Mouse (Mus musculus) kidney, adult 18-20 months (tissue): ENCODE data around the gene Ampd3.

Source experiments
- DNase-seq: peaks from one replicate; pipeline ENCODE4 v3.0.0; 2021

Gene Ampd3

GRCm38 (mm10) chr7:110768001-110768400 is at the start of gene Ampd3:
Gene Ampd3, plus strand, starts transcription at chr7:110768206.
- DNase-seq = peak; percentile 70

GRCm38 (mm10) chr7:110718505-110718904 is 49.5 kb upstream of the Ampd3 start:
- DNase-seq = no peak

GRCm38 (mm10) chr7:110719857-110720256 is 48.1 kb upstream of the Ampd3 start:
- no peak for DNase-seq

DNA sequence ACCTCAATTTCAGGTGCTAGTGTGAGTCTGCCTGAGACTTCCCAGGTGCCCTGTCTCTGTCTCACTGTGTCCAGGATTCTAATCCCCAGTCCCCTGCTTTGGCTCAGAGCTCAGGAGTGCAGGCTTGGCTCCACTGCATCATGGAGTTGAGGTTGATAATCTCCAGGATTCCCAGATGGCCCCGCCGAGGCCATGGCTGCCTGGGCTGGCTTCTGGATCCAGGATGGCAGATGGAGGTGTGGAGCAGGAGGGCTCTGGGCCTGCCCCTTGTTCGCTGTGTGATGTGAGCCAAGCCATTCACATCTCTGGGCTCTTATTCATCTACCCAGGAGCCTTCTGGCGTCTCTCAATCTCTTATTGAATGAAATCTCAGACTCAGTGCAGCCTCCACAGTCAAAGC is 45.8 kb upstream of the Ampd3 start:
- DNase-seq = no peak

- peak; percentile 38 for DNase-seq
These were observed 41.0 kb upstream of the Ampd3 start for GRCm38 (mm10) chr7:110727049-110727448.

DNA sequence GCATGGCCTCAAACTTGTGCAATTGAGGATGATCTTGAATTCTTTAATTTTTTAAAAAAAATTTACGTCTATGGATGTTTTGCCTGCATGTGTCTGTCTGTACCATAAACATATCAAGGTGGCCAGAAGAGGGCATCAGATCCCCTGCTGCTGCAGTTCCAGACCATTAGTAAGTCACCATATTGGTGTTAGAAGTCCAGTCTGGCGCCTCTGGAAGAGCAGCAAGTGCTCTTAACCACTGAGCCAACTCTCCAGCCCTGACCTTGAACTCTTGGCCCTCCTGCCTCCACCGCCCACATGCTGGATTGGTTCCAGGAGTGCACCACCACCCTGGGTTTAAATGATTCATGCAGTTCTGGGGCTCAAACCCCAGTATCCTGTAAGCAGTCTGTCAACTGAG is 39.1 kb upstream of the Ampd3 start:
- DNase-seq = peak; percentile 44

GRCm38 (mm10) chr7:110729295-110729694 is 38.7 kb upstream of the Ampd3 start:
- DNase-seq = no peak

DNA sequence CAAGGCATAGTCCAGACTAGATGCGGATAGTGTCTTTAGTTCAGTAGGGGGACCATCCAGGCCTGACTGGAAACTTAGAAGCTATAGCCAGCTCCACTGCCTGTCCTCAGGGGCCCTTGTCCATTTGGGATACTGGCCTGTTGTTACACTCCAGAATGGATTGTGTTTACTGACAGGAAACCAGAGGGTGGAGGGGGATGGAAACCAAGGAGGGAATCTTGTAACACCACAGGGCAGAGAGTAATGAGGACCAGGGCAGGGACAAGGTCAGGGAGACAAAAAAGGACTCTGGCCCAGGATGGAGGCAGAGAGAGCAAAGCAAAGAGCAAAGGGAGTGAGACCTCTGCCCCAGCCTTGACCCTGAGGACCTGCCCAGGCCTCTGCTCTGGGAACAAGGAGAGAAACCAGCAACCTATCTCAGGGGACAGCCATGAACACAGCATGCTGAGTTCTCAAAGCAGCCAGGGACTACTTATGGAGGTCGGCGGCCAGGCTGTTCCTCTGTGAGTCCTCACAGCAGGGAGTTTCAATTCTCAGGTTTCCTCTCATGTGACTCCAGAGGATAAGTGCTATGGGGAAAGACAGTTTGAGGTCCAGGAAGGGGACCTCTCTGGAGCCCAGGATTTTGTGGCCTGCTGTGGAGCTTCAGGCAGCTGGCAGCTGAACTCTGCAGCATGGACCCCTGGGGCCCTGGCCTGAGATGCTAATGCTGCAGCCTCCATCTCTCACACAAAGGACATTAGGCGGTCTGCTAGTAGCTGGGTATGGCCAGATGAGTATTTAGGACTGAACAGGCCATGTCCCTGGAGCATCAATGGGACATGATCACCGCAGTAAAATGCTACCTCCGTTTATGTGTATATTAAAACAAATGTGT is 36.7 kb upstream of the Ampd3 start:
- no peak for DNase-seq

- no peak for DNase-seq
These were observed 35.9 kb upstream of the Ampd3 start for GRCm38 (mm10) chr7:110732001-110732632.

- no peak for DNase-seq
These were observed 31.1 kb upstream of the Ampd3 start for GRCm38 (mm10) chr7:110736914-110737313.

DNA sequence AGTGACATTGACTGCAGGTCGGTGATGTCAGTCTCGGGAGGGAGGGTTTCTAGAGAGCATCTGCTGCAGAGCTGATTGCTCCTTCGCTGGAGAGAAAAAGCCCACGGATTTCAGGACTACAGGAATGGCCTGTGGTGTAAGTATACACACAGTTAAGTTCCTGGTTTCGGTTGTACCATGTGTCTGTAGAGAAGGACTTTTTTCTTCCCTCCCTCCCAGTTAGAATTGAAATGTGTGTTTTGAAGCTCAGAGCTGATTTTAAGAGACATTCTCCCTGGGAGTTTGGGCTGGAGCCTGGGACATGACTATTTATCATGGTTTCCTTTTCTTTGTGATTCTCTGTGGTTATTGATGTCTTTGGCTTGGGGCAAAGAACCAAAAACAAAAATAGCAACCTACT is 28.2 kb upstream of the Ampd3 start:
- DNase-seq = no peak

GRCm38 (mm10) chr7:110740188-110740587 is 27.8 kb upstream of the Ampd3 start:
- DNase-seq = no peak

DNA sequence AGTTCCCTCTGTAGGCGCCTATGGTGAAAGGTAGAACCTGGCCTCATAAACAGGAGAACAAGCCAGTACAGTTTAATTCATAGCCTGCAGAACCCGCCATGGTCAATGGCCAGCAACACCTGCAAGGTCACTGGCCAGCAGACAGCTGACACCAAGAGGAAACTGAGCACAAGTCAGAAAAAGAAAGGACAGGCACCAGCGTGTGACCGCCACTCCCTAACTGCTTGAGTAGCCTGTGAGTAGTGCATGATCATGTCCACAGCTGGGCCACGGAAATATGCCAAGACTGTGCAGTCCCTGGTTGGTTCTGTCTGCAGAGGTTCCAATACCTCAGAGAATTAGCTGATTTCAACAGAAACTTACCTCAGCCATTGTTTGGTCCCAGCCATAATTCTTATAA is 26.0 kb upstream of the Ampd3 start:
- DNase-seq = no peak

DNA sequence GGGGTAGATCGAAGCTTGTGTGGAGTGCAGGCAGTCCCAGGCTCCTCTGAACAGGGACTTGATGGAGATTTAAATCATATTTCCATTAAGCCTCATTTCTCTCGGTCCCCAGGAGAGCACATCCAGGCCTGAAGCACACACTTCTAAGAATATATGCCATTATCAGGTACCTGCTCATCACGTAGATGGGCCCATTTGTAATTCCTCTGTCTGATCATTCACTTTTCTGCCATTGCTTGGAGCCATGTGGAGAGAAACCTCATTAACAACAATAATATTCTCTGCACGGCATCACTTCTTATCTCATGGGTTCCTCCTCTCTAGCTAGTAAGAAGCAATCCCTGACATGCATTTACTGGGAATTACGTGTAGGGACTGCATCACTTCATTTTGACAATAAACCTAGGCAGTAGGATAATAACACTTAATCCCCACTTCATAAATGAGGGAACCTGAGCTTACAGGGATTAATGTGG is 21.9 kb upstream of the Ampd3 start:
- DNase-seq = no peak

GRCm38 (mm10) chr7:110746809-110747208 is 21.2 kb upstream of the Ampd3 start:
- DNase-seq = no peak

DNA sequence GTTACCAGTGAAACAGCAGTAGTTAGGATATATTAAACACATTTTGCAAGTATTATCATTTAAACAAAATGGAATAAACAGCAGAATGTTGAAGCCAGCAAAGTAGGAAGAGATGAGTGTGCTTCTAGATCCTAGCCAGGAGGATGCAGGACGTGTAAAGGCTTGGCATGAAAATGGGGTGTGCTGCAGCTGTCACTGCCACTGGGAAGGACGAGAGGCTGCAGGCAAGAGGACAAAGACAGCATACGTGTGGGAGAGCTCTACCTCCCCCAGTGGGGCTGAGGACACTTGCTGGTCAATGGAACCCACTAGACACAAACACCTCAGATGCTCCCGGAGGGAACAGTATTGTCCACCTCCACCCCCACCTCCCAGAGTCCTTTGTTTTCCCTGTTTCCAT is 17.2 kb upstream of the Ampd3 start:
- no peak for DNase-seq

DNA sequence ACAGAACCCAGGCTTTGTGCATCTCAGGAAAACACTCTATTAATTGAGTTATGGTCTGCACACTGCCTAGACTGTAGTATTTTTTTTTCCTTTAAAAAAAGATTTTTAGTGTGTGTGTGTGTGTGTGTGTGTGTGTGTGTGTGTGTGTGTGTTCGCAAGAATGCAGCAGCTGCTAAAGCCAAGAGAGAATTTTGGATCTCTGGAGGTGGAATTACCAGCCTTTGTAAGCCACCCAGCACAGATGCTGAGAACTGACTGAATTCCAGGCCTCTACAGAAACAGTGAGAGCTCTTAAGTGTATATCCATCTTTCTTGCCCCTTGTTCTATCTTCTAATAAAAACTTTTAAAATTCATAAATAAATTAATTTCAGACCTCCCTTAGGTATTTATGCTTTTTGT is 16.4 kb upstream of the Ampd3 start:
- no peak for DNase-seq

DNA sequence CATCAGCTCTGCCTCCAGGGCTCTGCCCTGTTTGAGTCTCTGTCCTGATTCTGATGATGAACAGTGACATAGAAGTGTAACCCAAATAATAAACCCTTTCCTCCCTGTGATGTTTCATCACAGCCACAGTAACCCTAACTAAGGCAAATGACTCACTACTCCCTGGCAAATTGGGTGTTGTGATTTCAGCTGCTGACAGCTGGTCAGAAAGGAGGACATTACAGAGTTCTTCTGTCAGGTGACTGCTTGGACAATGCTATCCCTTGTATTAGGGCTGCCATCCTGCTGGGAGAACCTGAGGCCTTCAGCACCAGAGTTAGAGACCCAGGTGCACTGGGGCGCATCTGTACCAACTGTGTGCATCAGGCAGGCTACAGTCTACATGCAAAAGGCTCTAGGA is 14.7 kb upstream of the Ampd3 start:
- DNase-seq = no peak

GRCm38 (mm10) chr7:110753926-110754330 is 14.1 kb upstream of the Ampd3 start:
- peak; percentile 28 for DNase-seq

GRCm38 (mm10) chr7:110756440-110756839 is 11.6 kb upstream of the Ampd3 start:
- DNase-seq = no peak

DNA sequence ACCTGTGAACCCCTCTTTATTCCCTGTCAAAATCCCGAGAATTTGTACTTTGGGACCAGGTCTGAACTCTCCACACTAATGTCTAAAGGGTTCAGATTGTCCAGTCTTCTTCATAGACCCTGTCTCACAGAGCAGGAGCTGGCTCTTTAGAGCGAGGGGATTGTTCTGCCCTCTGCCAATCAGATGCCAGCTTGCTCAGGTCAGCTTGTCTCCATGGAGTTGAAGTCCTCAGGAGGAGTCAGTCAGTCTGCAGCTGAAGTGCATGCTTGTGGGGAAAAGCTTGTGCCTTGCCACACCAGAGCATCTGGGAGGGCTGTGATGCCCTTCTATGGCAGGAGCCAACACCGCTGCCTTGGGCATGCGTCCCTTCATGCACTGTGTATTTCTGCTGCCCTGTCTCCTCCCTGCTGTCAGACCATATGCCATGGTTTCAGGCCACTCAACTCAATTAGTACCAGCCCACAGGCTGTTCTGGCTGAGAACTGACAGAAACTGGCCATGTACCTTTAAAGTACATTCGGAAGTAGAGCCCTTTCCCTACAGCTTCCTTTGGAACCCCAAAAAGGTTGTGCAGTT is 5.3 kb upstream of the Ampd3 start:
- DNase-seq = no peak

DNA sequence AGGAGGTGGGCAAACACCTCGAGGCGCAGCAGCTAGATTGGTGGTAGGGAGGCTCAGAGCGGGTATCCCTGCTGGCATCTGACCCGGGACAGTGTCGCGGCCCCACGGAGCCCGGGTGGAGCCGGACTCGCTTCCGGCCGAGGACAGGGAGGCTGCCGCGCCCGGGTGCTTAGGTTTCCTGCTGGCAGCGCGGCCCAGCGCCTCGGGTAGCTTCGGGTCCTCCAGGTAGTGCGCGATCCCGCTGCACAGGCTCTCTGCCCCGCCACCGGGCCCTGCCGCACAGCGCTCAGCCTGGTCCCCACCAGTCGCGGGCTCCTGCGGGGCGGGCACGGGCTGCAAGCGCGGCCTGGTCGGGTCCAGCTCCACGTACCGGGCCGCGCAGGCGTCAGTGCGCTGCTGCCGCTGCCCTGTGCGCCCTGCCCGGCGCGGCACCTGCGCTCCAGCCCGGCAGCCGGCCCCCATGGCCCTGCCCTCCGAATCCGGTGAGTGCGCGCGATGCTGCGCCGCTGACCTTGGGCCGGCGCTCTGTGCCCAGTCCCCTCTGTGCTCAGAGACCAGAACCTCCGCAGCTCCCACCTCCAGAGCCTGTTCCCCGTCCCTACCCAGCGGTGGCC is 552 bp downstream of the Ampd3 start:
- peak; percentile 72 for DNase-seq

- DNase-seq = peak; percentile 65
These were observed 1.1 kb downstream of the Ampd3 start for GRCm38 (mm10) chr7:110769094-110769493.

DNA sequence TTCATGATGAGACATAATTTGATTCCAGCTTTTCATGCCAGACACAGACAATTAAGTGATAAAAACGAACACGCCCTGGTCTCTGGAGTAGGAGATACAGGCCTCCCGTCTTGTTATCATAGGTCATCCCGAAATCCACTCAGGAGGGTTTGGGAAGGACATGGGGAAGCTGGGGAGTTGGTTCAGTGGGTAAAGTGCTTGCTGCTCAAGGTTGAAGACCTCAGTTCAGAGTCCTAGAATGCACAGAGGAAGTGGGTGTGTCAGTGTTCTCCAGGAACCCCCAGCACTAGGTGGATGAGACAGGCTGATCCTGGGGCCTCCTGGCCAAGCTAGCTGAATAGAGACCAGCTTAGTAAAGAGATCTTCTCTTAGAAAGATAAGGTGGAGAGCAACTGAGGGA is 2.9 kb downstream of the Ampd3 start:
- DNase-seq = no peak
